Mouse (Mus musculus) frontal cortex, postnatal 14 days (tissue): ENCODE data around the gene Uroc1.

ENCODE experiments used
- DNase-seq, 2 experiments: peaks; one replicate each; pipeline ENCODE4 v3.0.0; 2022; ENCODE audit warnings: low spot score in 2 of 2

Gene Uroc1

GRCm38 (mm10) chr6:90332561-90333425, at the start of gene Uroc1:
TSS of gene Uroc1 (plus strand) at chr6:90333284.
- DNase-seq, result no peak

GRCm38 (mm10) chr6:90288265-90288664, 44.8 kb upstream of the Uroc1 start:
- DNase-seq, result no peak

GRCm38 (mm10) chr6:90300919-90301318, 32.2 kb upstream of the Uroc1 start, which contains the start of gene BC048671:
TSS of gene BC048671 (plus strand) at chr6:90301219.
- DNase-seq, result no peak

- no peak for DNase-seq
Observed at GRCm38 (mm10) chr6:90306315-90306975, 26.6 kb upstream of the Uroc1 start.

- DNase-seq, result no peak
Observed at GRCm38 (mm10) chr6:90308839-90309778, 24.0 kb upstream of the Uroc1 start.

- DNase-seq, result no peak
Observed at GRCm38 (mm10) chr6:90315961-90316360, 17.1 kb upstream of the Uroc1 start.

- DNase-seq, result no peak
Observed at GRCm38 (mm10) chr6:90317510-90318258, 15.4 kb upstream of the Uroc1 start.

GRCm38 (mm10) chr6:90319019-90319418, 14.1 kb upstream of the Uroc1 start:
- DNase-seq, result no peak

- DNase-seq, result no peak
Observed at GRCm38 (mm10) chr6:90319475-90320191, 13.5 kb upstream of the Uroc1 start.

- no peak for DNase-seq
Observed at GRCm38 (mm10) chr6:90320429-90320828, 12.7 kb upstream of the Uroc1 start.

- DNase-seq, result no peak
Observed at GRCm38 (mm10) chr6:90321811-90322210, 11.3 kb upstream of the Uroc1 start.

- no peak for DNase-seq
Observed at GRCm38 (mm10) chr6:90324026-90324425, 9.1 kb upstream of the Uroc1 start.

- no peak for DNase-seq
Observed at GRCm38 (mm10) chr6:90324463-90324862, 8.6 kb upstream of the Uroc1 start.

GRCm38 (mm10) chr6:90324991-90325390, 8.1 kb upstream of the Uroc1 start, which contains the start of gene Chst13:
TSS of gene Chst13 (minus strand) at chr6:90325185.
- no peak for DNase-seq

GRCm38 (mm10) chr6:90327670-90328069, 5.4 kb upstream of the Uroc1 start:
- peak in 1 of 2 experiments; percentile 27 for DNase-seq

GRCm38 (mm10) chr6:90329953-90330352, 3.1 kb upstream of the Uroc1 start:
- peak in 1 of 2 experiments; percentile 22 for DNase-seq

GRCm38 (mm10) chr6:90334244-90334643, 1.2 kb downstream of the Uroc1 start:
- DNase-seq, result no peak

- DNase-seq, result no peak
Observed at GRCm38 (mm10) chr6:90342343-90342742, 9.3 kb downstream of the Uroc1 start.

- no peak for DNase-seq
Observed at GRCm38 (mm10) chr6:90347183-90347582, 14.1 kb downstream of the Uroc1 start.

GRCm38 (mm10) chr6:90348500-90348899, 15.4 kb downstream of the Uroc1 start:
- no peak for DNase-seq
